Mouse (Mus musculus): ENCODE measurements around the gene Zfand2a. TPM values are rescaled to one million over a fixed set of nuclear protein-coding genes. Genes with fewer than 3 reads are reported as not detected.

Gene Zfand2a
- total and polyA plus RNA-seq, 2 experiments from 2014 or later, result 5.6 to 16.6 TPM

DNA sequence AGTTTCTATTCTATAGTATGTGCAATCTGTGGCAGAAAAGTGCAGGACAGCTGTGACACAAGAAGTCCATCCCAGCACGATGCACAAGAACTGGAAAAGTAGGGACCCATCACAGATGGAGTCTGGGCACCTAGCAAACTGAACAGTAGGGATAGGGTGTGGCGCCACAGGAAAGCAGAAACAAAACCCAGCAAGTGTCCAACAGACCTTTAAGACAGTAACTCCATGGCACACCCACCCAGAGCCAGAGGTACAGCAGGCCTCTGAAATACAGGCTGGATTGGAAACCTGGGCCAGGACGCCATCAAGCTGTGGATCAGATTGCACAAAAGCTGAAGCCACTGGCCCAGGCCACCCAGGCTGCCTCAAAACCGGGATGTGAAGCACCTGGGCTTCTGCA is 41.4 kb downstream of the Zfand2a start:
- ATAC-seq (ENCODE audit: insufficient read depth, low read depth) (no peak), DNase-seq (ENCODE audit: low spot score) (no peak)
- WGBS, result 81% methylated on average over 4 of the region's 4 CpGs
- H3K27me3 ChIP-seq (ENCODE audit: control insufficient read depth, insufficient read depth, low read length), result no peaks in the 10 kb centered on the region
- no peak for TF ChIP-seq CTCF (IDR thresholded peaks at IDR 0.05; ENCODE audit: low read depth)
- TF ChIP-seq EP300 (IDR thresholded peaks at IDR 0.05; ENCODE audit: low read depth), result no peak
- H3K4me3 ChIP-seq (ENCODE audit: low read depth, low read length), result no peak overlapping the region
- H3K9ac ChIP-seq (replicated peaks; ENCODE audit: low read depth, low read length), result no peak overlapping the region
- H3K4me2 ChIP-seq (ENCODE audit: low read depth, low read length), result no peak overlapping the region
- no peaks in the 10 kb centered on the region for H3K36me3 ChIP-seq (replicated peaks; ENCODE audit: control insufficient read depth, insufficient read depth, low read length)
- no peak overlapping the region for H3K27ac ChIP-seq (ENCODE audit: low read depth)
- H3K9me3 ChIP-seq (replicated peaks; ENCODE audit: control insufficient read depth, low read length), result no peaks in the 10 kb centered on the region
- H3K4me1 ChIP-seq (ENCODE audit: control insufficient read depth, insufficient read depth), result peaks cover 7% of the 10 kb centered on the region; the same call in 1 of the 2 replicates

DNA sequence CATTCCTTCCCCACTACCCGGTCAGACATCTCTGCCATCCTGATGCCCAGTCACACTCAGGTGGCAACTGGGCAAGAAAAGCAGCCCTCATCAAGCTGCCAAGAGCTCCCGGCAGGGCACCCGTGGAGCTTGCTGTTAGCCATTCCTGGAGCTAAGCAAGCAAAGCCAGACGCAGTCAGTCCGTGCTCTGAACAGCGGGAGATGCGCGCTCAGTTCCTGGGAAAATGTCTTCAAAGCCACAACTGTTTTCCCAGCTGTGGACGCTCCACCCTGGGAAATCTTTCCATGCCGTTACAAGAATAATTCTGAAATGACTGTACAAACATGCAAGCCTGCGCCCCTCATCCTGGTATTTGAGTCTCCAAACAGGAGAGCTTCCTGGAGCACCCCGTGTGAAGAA is 41.9 kb downstream of the Zfand2a start:
- WGBS, result 66% methylated on average over 12 of the region's 12 CpGs
- TF ChIP-seq CTCF (IDR thresholded peaks at IDR 0.05; ENCODE audit: low read depth), result no peak
- TF ChIP-seq EP300 (IDR thresholded peaks at IDR 0.05; ENCODE audit: low read depth), result no peak
- no peak overlapping the region for H3K4me2 ChIP-seq (ENCODE audit: low read depth, low read length)
- H3K9ac ChIP-seq (replicated peaks; ENCODE audit: low read depth, low read length), result no peak overlapping the region
- no peaks in the 10 kb centered on the region for H3K27me3 ChIP-seq (ENCODE audit: control insufficient read depth, insufficient read depth, low read length)
- H3K4me1 ChIP-seq (ENCODE audit: control insufficient read depth, insufficient read depth), result peaks cover 7% of the 10 kb centered on the region; the same call in 1 of the 2 replicates
- no peak overlapping the region for H3K27ac ChIP-seq (ENCODE audit: low read depth)
- no peak for DNase-seq (ENCODE audit: low spot score)
- H3K4me3 ChIP-seq (ENCODE audit: low read depth, low read length), result no peak overlapping the region
- no peaks in the 10 kb centered on the region for H3K9me3 ChIP-seq (replicated peaks; ENCODE audit: control insufficient read depth, low read length)
- ATAC-seq (ENCODE audit: insufficient read depth, low read depth), result no peak
- no peaks in the 10 kb centered on the region for H3K36me3 ChIP-seq (replicated peaks; ENCODE audit: control insufficient read depth, insufficient read depth, low read length)

- no peak for ATAC-seq (ENCODE audit: insufficient read depth, low read depth)
- no peak for TF ChIP-seq EP300 (IDR thresholded peaks at IDR 0.05; ENCODE audit: low read depth)
Observed at GRCm38 (mm10) chr5:139441726-139442018, 42.7 kb downstream of the Zfand2a start.

DNA sequence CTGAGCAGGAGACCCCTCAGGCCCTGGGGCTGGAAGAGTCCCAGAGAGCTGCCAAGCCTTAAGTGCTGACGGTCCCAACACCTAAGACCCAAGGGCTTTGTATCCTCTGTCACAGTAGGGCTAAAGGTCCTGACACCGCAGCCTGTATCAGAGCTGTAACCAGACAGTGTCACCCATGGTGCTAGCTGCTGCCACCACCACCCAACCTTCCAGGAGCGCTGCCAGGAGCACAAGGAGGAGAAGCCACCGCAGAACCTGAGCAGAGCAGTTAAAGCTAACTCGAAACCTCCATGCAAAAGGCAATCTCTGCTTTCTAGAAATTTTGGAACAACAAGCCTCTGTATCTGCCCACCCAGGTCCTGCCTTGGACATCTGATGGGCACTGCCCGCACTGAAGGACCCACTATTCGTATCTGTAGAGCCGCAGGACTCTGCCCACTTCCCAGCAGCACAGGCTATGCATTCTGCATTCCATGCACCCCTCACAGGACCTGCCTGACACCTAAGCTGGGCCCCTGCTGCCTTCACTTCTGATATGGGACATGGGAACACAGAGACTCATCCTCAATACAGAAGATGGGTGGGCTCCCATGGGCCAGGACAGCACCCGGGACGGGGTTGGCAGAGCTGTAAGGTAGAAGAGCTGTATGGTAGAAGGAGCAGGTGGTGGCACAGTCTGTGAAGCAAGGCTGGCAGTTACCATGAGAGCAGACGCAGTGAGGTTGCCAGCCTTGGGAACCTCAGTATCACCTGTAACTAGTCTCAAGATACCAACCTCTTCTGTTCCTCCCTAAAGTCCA is 43.2 kb downstream of the Zfand2a start:
- no peak overlapping the region for H3K4me3 ChIP-seq (ENCODE audit: low read depth, low read length)
- H3K27me3 ChIP-seq (ENCODE audit: control insufficient read depth, insufficient read depth, low read length), result no peaks in the 10 kb centered on the region
- ATAC-seq (ENCODE audit: insufficient read depth, low read depth), result no peak; the same call in 1 of the 2 replicates
- WGBS, result 83% methylated on average over 11 of the region's 11 CpGs
- H3K27ac ChIP-seq (ENCODE audit: low read depth), result no peak overlapping the region
- TF ChIP-seq EP300 (IDR thresholded peaks at IDR 0.05; ENCODE audit: low read depth), result no peak
- no peak for TF ChIP-seq CTCF (IDR thresholded peaks at IDR 0.05; ENCODE audit: low read depth)
- H3K9me3 ChIP-seq (replicated peaks; ENCODE audit: control insufficient read depth, low read length), result no peaks in the 10 kb centered on the region
- H3K4me1 ChIP-seq (ENCODE audit: control insufficient read depth, insufficient read depth), result peaks cover 7% of the 10 kb centered on the region; the same call in 1 of the 2 replicates
- no peak overlapping the region for H3K4me2 ChIP-seq (ENCODE audit: low read depth, low read length)
- no peak overlapping the region for H3K9ac ChIP-seq (replicated peaks; ENCODE audit: low read depth, low read length)
- DNase-seq (ENCODE audit: low spot score), result no peak
- H3K36me3 ChIP-seq (replicated peaks; ENCODE audit: control insufficient read depth, insufficient read depth, low read length), result no peaks in the 10 kb centered on the region

More at GRCm38 (mm10) chr5:139441726-139442018, 42.7 kb downstream of the Zfand2a start:
- H3K9me3 ChIP-seq (replicated peaks; ENCODE audit: control insufficient read depth, low read length), result no peaks in the 10 kb centered on the region
- no peak overlapping the region for H3K4me3 ChIP-seq (ENCODE audit: low read depth, low read length)
- no peaks in the 10 kb centered on the region for H3K36me3 ChIP-seq (replicated peaks; ENCODE audit: control insufficient read depth, insufficient read depth, low read length)
- no peak overlapping the region for H3K4me2 ChIP-seq (ENCODE audit: low read depth, low read length)
- 78% methylated on average over 2 of the region's 2 CpGs for WGBS
- DNase-seq (ENCODE audit: low spot score), result no peak
- H3K27me3 ChIP-seq (ENCODE audit: control insufficient read depth, insufficient read depth, low read length), result no peaks in the 10 kb centered on the region
- H3K27ac ChIP-seq (ENCODE audit: low read depth), result no peak overlapping the region
- H3K4me1 ChIP-seq (ENCODE audit: control insufficient read depth, insufficient read depth), result peaks cover 7% of the 10 kb centered on the region; the same call in 1 of the 2 replicates
- H3K9ac ChIP-seq (replicated peaks; ENCODE audit: low read depth, low read length), result no peak overlapping the region

DNA sequence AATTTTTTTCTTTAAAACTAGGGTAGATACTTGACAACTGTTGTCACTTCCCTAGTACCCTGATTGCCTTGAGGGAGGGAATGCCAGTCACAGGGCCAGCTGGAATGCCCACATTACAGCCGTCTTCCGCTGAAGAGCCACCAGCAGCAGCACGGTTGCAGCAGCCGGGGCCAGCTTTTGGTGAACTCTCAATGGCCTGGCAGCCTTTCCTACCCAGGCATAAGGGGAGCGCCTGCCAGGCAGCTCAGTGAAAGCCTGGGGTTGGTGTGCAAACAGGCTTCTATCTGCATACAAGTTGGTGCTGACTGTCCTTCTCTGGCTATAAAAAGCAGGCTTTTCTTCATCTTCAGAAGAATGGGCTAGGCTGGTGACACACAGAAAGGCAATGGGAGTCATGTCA is 43.9 kb downstream of the Zfand2a start:
- no peak overlapping the region for H3K4me3 ChIP-seq (ENCODE audit: low read depth, low read length)
- WGBS, result 40% methylated on average over 5 of the region's 5 CpGs
- no peaks in the 10 kb centered on the region for H3K9me3 ChIP-seq (replicated peaks; ENCODE audit: control insufficient read depth, low read length)
- H3K36me3 ChIP-seq (replicated peaks; ENCODE audit: control insufficient read depth, insufficient read depth, low read length), result no peaks in the 10 kb centered on the region
- peaks cover 7% of the 10 kb centered on the region; the same call in 1 of the 2 replicates for H3K4me1 ChIP-seq (ENCODE audit: control insufficient read depth, insufficient read depth)
- no peak for DNase-seq (ENCODE audit: low spot score)
- H3K9ac ChIP-seq (replicated peaks; ENCODE audit: low read depth, low read length), result no peak overlapping the region
- no peak overlapping the region for H3K27ac ChIP-seq (ENCODE audit: low read depth)
- no peak overlapping the region for H3K4me2 ChIP-seq (ENCODE audit: low read depth, low read length)
- TF ChIP-seq EP300 (IDR thresholded peaks at IDR 0.05; ENCODE audit: low read depth) (no peak), CTCF (IDR thresholded peaks at IDR 0.05; ENCODE audit: low read depth) (no peak)
- no peaks in the 10 kb centered on the region for H3K27me3 ChIP-seq (ENCODE audit: control insufficient read depth, insufficient read depth, low read length)
- 0 out of 2 replicates have a peak, but pooled peaks have one; percentile 24 for ATAC-seq (ENCODE audit: insufficient read depth, low read depth)

DNA sequence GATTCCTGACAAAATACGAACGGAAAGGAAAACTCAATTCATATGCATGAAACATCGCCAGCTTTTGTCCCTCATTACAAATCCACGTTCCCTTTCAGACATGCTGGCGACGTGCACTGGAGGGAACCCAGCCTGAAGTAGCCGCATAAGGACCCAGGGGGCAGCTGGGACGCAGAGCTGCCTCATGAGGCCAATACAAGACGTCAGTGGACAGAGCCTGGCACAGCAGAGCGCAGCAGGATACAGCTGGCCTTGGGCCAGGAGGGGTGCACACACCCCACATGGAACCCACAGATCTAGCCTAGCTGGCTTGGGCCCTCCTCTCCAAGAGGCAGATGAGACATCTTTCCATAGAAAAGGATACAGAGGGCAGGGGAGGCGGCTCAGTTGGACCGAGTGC is 45.9 kb downstream of the Zfand2a start:
- Histone ChIP-seq H3K27me3 (ENCODE audit: control insufficient read depth, insufficient read depth, low read length) (no peaks in the 10 kb centered on the region), H3K9me3 (replicated peaks; ENCODE audit: control insufficient read depth, low read length) (no peaks in the 10 kb centered on the region), H3K4me3 (ENCODE audit: low read depth, low read length) (no peak overlapping the region), H3K4me2 (ENCODE audit: low read depth, low read length) (no peak overlapping the region), H3K36me3 (replicated peaks; ENCODE audit: control insufficient read depth, insufficient read depth, low read length) (no peaks in the 10 kb centered on the region), H3K4me1 (ENCODE audit: control insufficient read depth, insufficient read depth) (peaks cover 7% of the 10 kb centered on the region; the same call in 1 of the 2 replicates), H3K9ac (replicated peaks; ENCODE audit: low read depth, low read length) (no peak overlapping the region), H3K27ac (ENCODE audit: low read depth) (no peak overlapping the region)
- ATAC-seq (ENCODE audit: insufficient read depth, low read depth) (no peak), DNase-seq (ENCODE audit: low spot score) (no peak)
- WGBS, result 81% methylated on average over 12 of the region's 12 CpGs
- TF ChIP-seq EP300 (IDR thresholded peaks at IDR 0.05; ENCODE audit: low read depth) (no peak), CTCF (IDR thresholded peaks at IDR 0.05; ENCODE audit: low read depth) (no peak)
